Mouse (Mus musculus): ENCODE results near the gene Usp24. TPM values are rescaled to one million over a fixed set of nuclear protein-coding genes. Genes with fewer than 3 reads are reported as not detected.

The Usp24 gene
- total RNA-seq (2021), result 10 to 100 TPM; 44.5 to 51.1 TPM
- 11.6 and 19.0 TPM in 2 replicates for polyA plus RNA-seq (2012; rRNA removed)
- long read RNA-seq, full-length matches to known transcripts, result 5 of 22 reads
- long read RNA-seq, partial matches to known transcripts, result 11 of 22 reads
- long read RNA-seq, other reads (novel, unspliced or antisense), result 6 of 22 reads

DNA sequence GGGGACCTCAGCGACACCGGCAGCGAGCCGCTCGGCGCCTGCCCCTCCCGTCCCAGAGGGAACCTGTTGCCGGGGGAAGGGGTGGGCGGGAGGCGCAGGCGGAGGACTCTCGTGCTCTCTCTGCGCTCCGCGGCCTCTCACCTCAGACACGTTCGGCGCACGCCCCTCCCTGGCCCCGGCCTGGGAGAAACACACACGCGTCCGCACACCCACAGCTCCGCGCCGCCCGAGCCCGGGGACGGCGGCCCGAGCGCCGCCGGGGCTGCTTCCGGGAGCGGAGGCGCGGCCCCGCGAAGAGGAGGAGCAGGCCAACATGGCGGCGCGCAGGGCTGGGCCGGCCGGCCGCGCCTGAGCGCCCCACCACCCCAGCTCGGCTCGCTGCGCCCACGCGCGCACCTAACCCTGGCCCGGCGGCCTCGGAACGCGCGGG, at the start of gene Usp24:
Gene Usp24, plus strand, starts transcription at position 293 of the 430 bp plus-strand sequence.
- no peaks in the 10 kb centered on the region for H3K27me3 ChIP-seq (ENCODE audit: control insufficient read depth, insufficient read depth, low read length)
- peak within 1 kb of the TSS; percentile 89 for H3K9ac ChIP-seq (ENCODE audit: low read depth, low read length)
- H3K79me2 ChIP-seq (replicated peaks; ENCODE audit: control insufficient read depth, insufficient read depth, low read length), result peaks cover 3% of the 10 kb centered on the region; the same call in 1 of the 2 replicates
- H3K36me3 ChIP-seq (ENCODE audit: control insufficient read depth, insufficient read depth, low read length), result peaks cover 14% of the 10 kb centered on the region
- no peak for TF ChIP-seq CTCF (IDR thresholded peaks at IDR 0.05)
- peak; percentile 44; the same call in 1 of the 2 replicates for TF ChIP-seq POLR2A (IDR thresholded peaks at IDR 0.05; ENCODE audit: insufficient read depth, low read depth, low read length)
- no peak for TF ChIP-seq EP300 (IDR thresholded peaks at IDR 0.05; ENCODE audit: insufficient read depth, low read depth, low read length)
- peak within 1 kb of the TSS; percentile 93 for H3K4me3 ChIP-seq
- intact Hi-C loops (cut with DNase I), result loop anchor here (5.0 kb wide), 1 partner anchor 54 kb away; no protein-coding TSS in a partner anchor
- DNase-seq, result peak; percentile 89 to 90
- peak within 1 kb of the TSS; percentile 94 for H3K27ac ChIP-seq
- WGBS, result under 1% methylated on average over 52 of the region's 60 CpGs
- peaks cover 6% of the 10 kb centered on the region for H3K4me1 ChIP-seq (ENCODE audit: control insufficient read depth, insufficient read depth, low read length)

- Histone ChIP-seq H3K4me1 (ENCODE audit: control insufficient read depth, insufficient read depth, low read length) (peaks cover 9% of the 10 kb centered on the region), H3K27ac (no peak overlapping the region), H3K9ac (ENCODE audit: low read depth, low read length) (no peak overlapping the region), H3K4me3 (no peak overlapping the region), H3K27me3 (ENCODE audit: control insufficient read depth, insufficient read depth, low read length) (no peaks in the 10 kb centered on the region), H3K36me3 (ENCODE audit: control insufficient read depth, insufficient read depth, low read length) (no peaks in the 10 kb centered on the region), H3K79me2 (replicated peaks; ENCODE audit: control insufficient read depth, insufficient read depth, low read length) (no peaks in the 10 kb centered on the region)
- 26% methylated on average over 2 of the region's 2 CpGs for WGBS
- intact Hi-C loops (cut with DNase I), result no loop called here
- DNase-seq, result no peak
- TF ChIP-seq EP300 (IDR thresholded peaks at IDR 0.05; ENCODE audit: insufficient read depth, low read depth, low read length) (no peak), POLR2A (IDR thresholded peaks at IDR 0.05; ENCODE audit: insufficient read depth, low read depth, low read length) (no peak), CTCF (IDR thresholded peaks at IDR 0.05) (no peak)
Measured at GRCm38 (mm10) chr4:106276937-106277336, 39.1 kb upstream of the Usp24 start.

- Histone ChIP-seq H3K4me3 (no peak overlapping the region), H3K27ac (no peak overlapping the region), H3K9ac (ENCODE audit: low read depth, low read length) (no peak overlapping the region), H3K4me1 (ENCODE audit: control insufficient read depth, insufficient read depth, low read length) (peaks cover 9% of the 10 kb centered on the region), H3K36me3 (ENCODE audit: control insufficient read depth, insufficient read depth, low read length) (no peaks in the 10 kb centered on the region), H3K27me3 (ENCODE audit: control insufficient read depth, insufficient read depth, low read length) (no peaks in the 10 kb centered on the region), H3K79me2 (replicated peaks; ENCODE audit: control insufficient read depth, insufficient read depth, low read length) (no peaks in the 10 kb centered on the region)
- 21% methylated on average over 4 of the region's 4 CpGs for WGBS
- intact Hi-C loops (cut with DNase I), result no loop called here
- TF ChIP-seq CTCF (IDR thresholded peaks at IDR 0.05), result no peak
- no peak for TF ChIP-seq POLR2A (IDR thresholded peaks at IDR 0.05; ENCODE audit: insufficient read depth, low read depth, low read length)
- no peak for TF ChIP-seq EP300 (IDR thresholded peaks at IDR 0.05; ENCODE audit: insufficient read depth, low read depth, low read length)
- DNase-seq, result no peak
Measured at GRCm38 (mm10) chr4:106279177-106279576, 36.8 kb upstream of the Usp24 start.

DNA sequence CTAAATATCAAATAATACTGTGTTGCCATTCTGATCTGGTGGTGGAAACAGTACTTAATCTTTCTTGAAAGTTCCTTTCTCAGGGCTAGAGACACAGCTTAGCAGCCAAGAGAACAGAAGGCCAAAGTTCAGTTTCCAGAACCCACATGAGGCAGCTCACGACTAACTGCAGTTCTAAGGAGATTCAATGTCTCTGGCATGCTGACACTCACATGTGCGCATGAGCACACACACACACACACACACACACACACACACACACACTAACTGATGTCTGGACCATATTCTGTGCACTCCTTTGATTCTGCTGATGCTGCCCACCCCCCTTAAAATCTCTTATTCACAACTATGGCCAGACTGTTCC, 34.9 kb upstream of the Usp24 start:
- WGBS, result 35% methylated on average over 2 of the region's 2 CpGs
- no peak overlapping the region for H3K4me3 ChIP-seq
- no peak for DNase-seq
- H3K27me3 ChIP-seq (ENCODE audit: control insufficient read depth, insufficient read depth, low read length), result no peaks in the 10 kb centered on the region
- no peaks in the 10 kb centered on the region for H3K79me2 ChIP-seq (replicated peaks; ENCODE audit: control insufficient read depth, insufficient read depth, low read length)
- TF ChIP-seq EP300 (IDR thresholded peaks at IDR 0.05; ENCODE audit: insufficient read depth, low read depth, low read length), result no peak
- TF ChIP-seq CTCF (IDR thresholded peaks at IDR 0.05), result no peak
- TF ChIP-seq POLR2A (IDR thresholded peaks at IDR 0.05; ENCODE audit: insufficient read depth, low read depth, low read length), result no peak
- peaks cover 9% of the 10 kb centered on the region for H3K4me1 ChIP-seq (ENCODE audit: control insufficient read depth, insufficient read depth, low read length)
- H3K27ac ChIP-seq, result no peak overlapping the region
- no peaks in the 10 kb centered on the region for H3K36me3 ChIP-seq (ENCODE audit: control insufficient read depth, insufficient read depth, low read length)
- H3K9ac ChIP-seq (ENCODE audit: low read depth, low read length), result no peak overlapping the region
- intact Hi-C loops (cut with DNase I), result no loop called here

DNA sequence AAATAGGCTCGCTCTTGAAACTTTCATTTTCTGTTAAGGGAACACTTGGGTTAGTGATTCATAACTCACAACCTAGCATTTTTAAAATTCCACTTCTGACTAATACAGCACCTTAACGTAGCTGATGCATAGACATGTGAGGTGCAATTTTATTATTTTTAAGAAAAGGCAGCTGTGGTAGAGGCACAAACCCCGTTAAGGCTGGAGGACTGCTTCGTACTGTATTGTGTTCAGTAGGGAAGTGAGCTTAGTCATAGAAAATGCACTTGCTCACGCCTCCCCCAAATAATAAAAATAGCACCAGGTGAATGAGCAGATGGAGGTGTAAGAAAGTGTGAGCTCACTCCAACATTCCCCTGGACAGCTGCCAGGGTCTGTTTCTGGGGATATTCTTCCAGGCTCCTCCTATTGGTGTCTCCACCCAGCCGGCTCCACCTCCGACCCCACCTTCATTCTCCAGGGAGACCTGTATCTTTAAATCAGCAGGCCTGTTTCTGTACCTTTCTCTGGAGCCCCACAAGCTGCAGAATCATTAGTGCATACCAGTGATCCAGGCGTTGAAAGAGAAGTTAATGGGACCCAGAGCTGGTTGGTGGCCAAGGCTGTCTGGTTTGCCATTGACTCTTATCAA, 34.4 kb upstream of the Usp24 start:
- H3K9ac ChIP-seq (ENCODE audit: low read depth, low read length), result no peak overlapping the region
- WGBS, result 34% methylated on average over 8 of the region's 8 CpGs
- H3K4me1 ChIP-seq (ENCODE audit: control insufficient read depth, insufficient read depth, low read length), result peaks cover 9% of the 10 kb centered on the region
- TF ChIP-seq POLR2A (IDR thresholded peaks at IDR 0.05; ENCODE audit: insufficient read depth, low read depth, low read length), result no peak
- no peak for TF ChIP-seq CTCF (IDR thresholded peaks at IDR 0.05)
- TF ChIP-seq EP300 (IDR thresholded peaks at IDR 0.05; ENCODE audit: insufficient read depth, low read depth, low read length), result no peak
- no peak overlapping the region for H3K4me3 ChIP-seq
- peak in 1 of 2 experiments; percentile 31 for DNase-seq
- no peaks in the 10 kb centered on the region for H3K27me3 ChIP-seq (ENCODE audit: control insufficient read depth, insufficient read depth, low read length)
- H3K27ac ChIP-seq, result no peak overlapping the region
- H3K36me3 ChIP-seq (ENCODE audit: control insufficient read depth, insufficient read depth, low read length), result no peaks in the 10 kb centered on the region
- intact Hi-C loops (cut with DNase I), result no loop called here
- no peaks in the 10 kb centered on the region for H3K79me2 ChIP-seq (replicated peaks; ENCODE audit: control insufficient read depth, insufficient read depth, low read length)

DNA sequence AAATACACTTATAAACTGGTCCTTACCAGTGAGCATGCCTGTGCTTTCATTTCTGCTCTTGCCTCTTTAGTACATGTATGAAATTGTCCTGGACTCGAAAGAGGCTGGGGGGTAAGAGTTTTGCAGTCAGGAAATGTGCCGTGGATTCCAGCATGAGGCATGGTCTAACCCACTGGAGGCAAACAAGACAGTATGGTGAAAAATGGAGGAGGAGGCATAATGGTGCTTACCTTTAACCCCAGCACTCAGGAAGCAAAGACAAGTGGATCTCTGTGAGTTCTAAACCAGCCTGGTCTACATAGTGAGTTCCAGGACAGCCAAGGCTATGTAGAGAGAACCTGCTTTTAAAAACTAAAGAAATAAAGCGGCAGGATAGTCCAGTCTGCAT, 33.9 kb upstream of the Usp24 start:
- WGBS, result 67% methylated on average over 3 of the region's 3 CpGs
- H3K4me1 ChIP-seq (ENCODE audit: control insufficient read depth, insufficient read depth, low read length), result peaks cover 9% of the 10 kb centered on the region

More for the DNA sequence above, 33.9 kb upstream of the Usp24 start:
- TF ChIP-seq CTCF (IDR thresholded peaks at IDR 0.05) (no peak), POLR2A (IDR thresholded peaks at IDR 0.05; ENCODE audit: insufficient read depth, low read depth, low read length) (no peak), EP300 (IDR thresholded peaks at IDR 0.05; ENCODE audit: insufficient read depth, low read depth, low read length) (no peak)
- Histone ChIP-seq H3K27ac (no peak overlapping the region), H3K36me3 (ENCODE audit: control insufficient read depth, insufficient read depth, low read length) (no peaks in the 10 kb centered on the region), H3K27me3 (ENCODE audit: control insufficient read depth, insufficient read depth, low read length) (no peaks in the 10 kb centered on the region), H3K9ac (ENCODE audit: low read depth, low read length) (no peak overlapping the region), H3K4me3 (no peak overlapping the region), H3K79me2 (replicated peaks; ENCODE audit: control insufficient read depth, insufficient read depth, low read length) (no peaks in the 10 kb centered on the region)
- DNase-seq, result no peak
- intact Hi-C loops (cut with DNase I), result no loop called here

Measured in heart, adult 2 months (tissue).